Mouse (Mus musculus): ENCODE data around the gene Trim28. TPM values are rescaled to one million over a fixed set of nuclear protein-coding genes. Genes with fewer than 3 reads are reported as not detected.

The Trim28 gene
- total and polyA plus RNA-seq, 3 experiments: 500 to 891 (median 516) TPM

- no peak for TF ChIP-seq E2F4 (IDR thresholded peaks at IDR 0.05; ENCODE audit: insufficient replicate concordance, low read depth, low read length)
- no peak for TF ChIP-seq BHLHE40 (IDR thresholded peaks at IDR 0.05; ENCODE audit: low read depth, low read length)
- TF ChIP-seq GABPA (IDR thresholded peaks at IDR 0.05; ENCODE audit: insufficient replicate concordance, low read depth, low read length): no peak
- TF ChIP-seq MEF2A (IDR thresholded peaks at IDR 0.05; ENCODE audit: borderline replicate concordance, low read depth, low read length): no peak
- no peak for TF ChIP-seq MAFK (IDR thresholded peaks at IDR 0.05; ENCODE audit: insufficient replicate concordance, low read length)
- TF ChIP-seq NELFE (IDR thresholded peaks at IDR 0.05; ENCODE audit: low read depth, low read length): no peak
- TF ChIP-seq ZC3H11A (IDR thresholded peaks at IDR 0.05; ENCODE audit: low read depth, low read length): no peak
- TF ChIP-seq JUN (IDR thresholded peaks at IDR 0.05; ENCODE audit: insufficient read depth, low read depth, low read length): no peak
- no peak for TF ChIP-seq UBTF (IDR thresholded peaks at IDR 0.05; ENCODE audit: low read depth, low read length)
- no peak for TF ChIP-seq ZKSCAN1 (IDR thresholded peaks at IDR 0.05; ENCODE audit: borderline replicate concordance, low read depth, low read length)
- DNase-seq (ENCODE audit: extremely low read depth): no peak
- H3K9ac ChIP-seq (ENCODE audit: insufficient read depth, low read depth): no peak overlapping the region
- in situ Hi-C loops (cut with MboI; ENCODE audit: low pct_ligation_motif_present, low pct_unique_long_range_greater_than_20kb, low sequenced_read_pairs): loop anchor here (5.0 to 25.0 kb wide), 4 partner anchors 36 to 519 kb away; partner anchors contain the start of gene Zfp606
- no peaks in the 10 kb centered on the region for H3K27me3 ChIP-seq (replicated peaks)
- dilution Hi-C loops (cut with MboI; ENCODE audit: extremely low pct_ligation_motif_present, extremely low pct_unique_long_range_greater_than_20kb, low sequenced_read_pairs): no loop called here
- H3K36me3 ChIP-seq (replicated peaks in 1 of 2; ENCODE audit: control insufficient read depth in 1 of 2, insufficient read depth in 1 of 2, low read length in 1 of 2): peaks cover 25 to 39% of the 10 kb centered on the region in 2 experiments
- H3K4me1 ChIP-seq (ENCODE audit: control insufficient read depth in 1 of 2, insufficient read depth in 2 of 2): peaks cover 8 to 14% of the 10 kb centered on the region in 2 experiments; a peak in 2 of 4 replicates
- H3K79me2 ChIP-seq (replicated peaks; ENCODE audit: control insufficient read depth, extremely low read depth, insufficient read depth, poor library complexity, severe bottlenecking): 0 out of 2 replicates have a peak, but pooled peaks cover 3% of the 10 kb centered on the region
- H3K4me2 ChIP-seq (ENCODE audit: insufficient read depth, low read depth, poor library complexity, severe bottlenecking): no peak overlapping the region
- no peak overlapping the region for H3K4me3 ChIP-seq (replicated peaks in 1 of 3; ENCODE audit: low read depth in 2 of 3, low read length in 2 of 3, poor library complexity in 1 of 3)
- H3K9me3 ChIP-seq (replicated peaks; ENCODE audit: low read length): no peaks in the 10 kb centered on the region
- no peak overlapping the region for H3K27ac ChIP-seq (ENCODE audit: insufficient read depth, low read depth)
These were observed 7.6 kb downstream of the Trim28 start for GRCm38 (mm10) chr7:13006531-13006930.

GRCm38 (mm10) chr7:13007341-13008092, 8.6 kb downstream of the Trim28 start:
- no peak overlapping the region for H3K9ac ChIP-seq (ENCODE audit: insufficient read depth, low read depth)
- DNase-seq (ENCODE audit: extremely low read depth): no peak
- H3K36me3 ChIP-seq (replicated peaks in 1 of 2; ENCODE audit: control insufficient read depth in 1 of 2, insufficient read depth in 1 of 2, low read length in 1 of 2): peaks cover 25 to 39% of the 10 kb centered on the region in 2 experiments
- no peak overlapping the region for H3K27ac ChIP-seq (ENCODE audit: insufficient read depth, low read depth)
- no peaks in the 10 kb centered on the region for H3K9me3 ChIP-seq (replicated peaks; ENCODE audit: low read length)
- dilution Hi-C loops (cut with MboI; ENCODE audit: extremely low pct_ligation_motif_present, extremely low pct_unique_long_range_greater_than_20kb, low sequenced_read_pairs) (no loop called here), in situ Hi-C loops (cut with MboI; ENCODE audit: low pct_ligation_motif_present, low pct_unique_long_range_greater_than_20kb, low sequenced_read_pairs) (loop anchor here (5.0 to 25.0 kb wide), 4 partner anchors 35 to 520 kb away; partner anchors contain the start of gene Zfp606)
- H3K4me3 ChIP-seq (replicated peaks in 1 of 3; ENCODE audit: low read depth in 2 of 3, low read length in 2 of 3, poor library complexity in 1 of 3): no peak overlapping the region
- no peak for TF ChIP-seq USF1 (IDR thresholded peaks at IDR 0.05; ENCODE audit: low read depth, low read length)
- TF ChIP-seq PAX5 (IDR thresholded peaks at IDR 0.05; ENCODE audit: low read length): no peak
- TF ChIP-seq ZKSCAN1 (IDR thresholded peaks at IDR 0.05; ENCODE audit: borderline replicate concordance, low read depth, low read length): no peak
- TF ChIP-seq IRF4 (IDR thresholded peaks at IDR 0.05; ENCODE audit: low read depth, low read length): no peak
- no peak for TF ChIP-seq POLR2AphosphoS2 (IDR thresholded peaks at IDR 0.05; ENCODE audit: low read depth, low read length)
- no peak for TF ChIP-seq NELFE (IDR thresholded peaks at IDR 0.05; ENCODE audit: low read depth, low read length)
- no peak for TF ChIP-seq ZC3H11A (IDR thresholded peaks at IDR 0.05; ENCODE audit: low read depth, low read length)
- no peak for TF ChIP-seq EP300 (IDR thresholded peaks at IDR 0.05; ENCODE audit: low read length)
- no peak for TF ChIP-seq JUN (IDR thresholded peaks at IDR 0.05; ENCODE audit: insufficient read depth, low read depth, low read length)
- TF ChIP-seq HCFC1 (IDR thresholded peaks at IDR 0.05; ENCODE audit: low read depth, low read length): no peak
- TF ChIP-seq CHD1 (IDR thresholded peaks at IDR 0.05; ENCODE audit: low read depth, low read length): no peak
- no peak for TF ChIP-seq BHLHE40 (IDR thresholded peaks at IDR 0.05; ENCODE audit: low read depth, low read length)
- no peak for TF ChIP-seq MAZ (IDR thresholded peaks at IDR 0.05; ENCODE audit: low read depth, low read length)
- no peak for TF ChIP-seq MAFK (IDR thresholded peaks at IDR 0.05; ENCODE audit: insufficient replicate concordance, low read length)
- no peak for TF ChIP-seq POLR2A (IDR thresholded peaks at IDR 0.05; ENCODE audit: low read depth, low read length)
- no peak for TF ChIP-seq CHD2 (IDR thresholded peaks at IDR 0.05; ENCODE audit: low read length)
- no peak for TF ChIP-seq MAX (IDR thresholded peaks at IDR 0.05; ENCODE audit: low read length)
- TF ChIP-seq UBTF (IDR thresholded peaks at IDR 0.05; ENCODE audit: low read depth, low read length): no peak
- no peak for TF ChIP-seq ELF1 (IDR thresholded peaks at IDR 0.05; ENCODE audit: low read depth, low read length)
- no peaks in the 10 kb centered on the region for H3K27me3 ChIP-seq (replicated peaks)
- H3K4me2 ChIP-seq (ENCODE audit: insufficient read depth, low read depth, poor library complexity, severe bottlenecking): no peak overlapping the region
- H3K4me1 ChIP-seq (ENCODE audit: control insufficient read depth in 1 of 2, insufficient read depth in 2 of 2): peaks cover 8 to 14% of the 10 kb centered on the region in 2 experiments; a peak in 2 of 4 replicates
- H3K79me2 ChIP-seq (replicated peaks; ENCODE audit: control insufficient read depth, extremely low read depth, insufficient read depth, poor library complexity, severe bottlenecking): 0 out of 2 replicates have a peak, but pooled peaks cover 3% of the 10 kb centered on the region

All from CH12.LX (cell line).